Mouse (Mus musculus) MEL (cell line): ENCODE results near the gene Tmem231.

ENCODE experiments used
- CTCF ChIP-seq, 3 experiments: IDR thresholded peaks in 2 of 3; conservative IDR thresholded peaks in 1 of 3; 2 replicates each; pipeline ENCODE4 v1.5.1; 2011 to 2012; ENCODE audit warnings: low read length in 3 of 3, low read depth in 2 of 3, mild to moderate bottlenecking in 2 of 3, improper control_type of control experiment in 1 of 3, inconsistent platforms in 1 of 3, mixed read lengths in 1 of 3, moderate library complexity in 1 of 3; ENCODE audit not compliant: control insufficient read depth in 1 of 3, insufficient read depth in 1 of 3, poor library complexity in 1 of 3, severe bottlenecking in 1 of 3
- MYC ChIP-seq: IDR thresholded peaks from 2 replicates; pipeline ENCODE4 v1.6.1; 2011; ENCODE audit warnings: low read depth, mild to moderate bottlenecking, low read length, improper control_type of control experiment, moderate library complexity
- NELFE ChIP-seq: IDR thresholded peaks from 2 replicates; pipeline ENCODE4 v1.6.1; 2011; ENCODE audit warnings: low read depth, low read length, improper control_type of control experiment
- POLR2AphosphoS2 ChIP-seq: IDR thresholded peaks from 2 replicates; pipeline ENCODE4 v1.6.1; 2011; ENCODE audit warnings: low read length, improper control_type of control experiment
- USF1 ChIP-seq: IDR thresholded peaks from 2 replicates; pipeline ENCODE4 v1.6.1; 2014; ENCODE audit warnings: low read depth, mild to moderate bottlenecking, inconsistent platforms, low read length, improper control_type of control experiment, moderate library complexity

DNA sequence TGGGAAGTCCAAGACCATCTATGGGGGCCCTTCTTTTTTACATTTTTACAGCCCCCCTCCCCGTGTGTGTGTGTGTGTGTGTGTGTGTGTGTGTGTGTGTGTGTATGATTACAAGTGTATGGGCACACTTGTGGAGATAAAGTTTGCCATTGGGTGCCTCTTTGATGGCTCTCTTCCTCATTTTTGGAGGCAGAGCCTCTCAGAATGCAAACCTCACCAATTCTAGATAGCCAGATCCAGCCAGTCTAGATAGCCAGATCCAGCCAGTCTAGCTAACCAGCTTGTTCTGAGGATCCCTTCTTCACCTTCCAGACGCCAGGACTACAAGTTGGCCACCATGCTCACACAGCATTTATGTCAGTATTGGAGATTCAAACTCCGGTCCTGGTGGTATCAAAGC lies 62.4 kb downstream of the Tmem231 start:
- TF ChIP-seq CTCF (IDR thresholded peaks at IDR 0.05 in 2 of 3, conservative IDR thresholded peaks at IDR 0.05 in 1 of 3; ENCODE audit: control insufficient read depth in 1 of 3, insufficient read depth in 1 of 3, low read depth in 2 of 3, low read length in 3 of 3, poor library complexity in 1 of 3, severe bottlenecking in 1 of 3) = no peak
- no peak for TF ChIP-seq POLR2AphosphoS2
- TF ChIP-seq NELFE = no peak
- no peak for TF ChIP-seq MYC
- TF ChIP-seq USF1 = no peak
